11 mouse cellular contexts compared by ENCODE assay signal in genomic region chr11:7144369-7144768, GRCm38 (mm10). TPM values are rescaled to one million over a fixed set of nuclear protein-coding genes. Genes with fewer than 3 reads are reported as not detected.
DNase-seq lines count a peak whose midpoint lies in the region; ATAC-seq lines count a peak whose summit lies in the region.
"Had no signal": no experiment of that assay in that cellular context is flagged by ENCODE, and none has a peak within 500 bp of the region (broad histone marks: within the 10 kb centered on the region; RNA-seq: fewer than 3 reads in every experiment).

No protein-coding gene starts in this region.

- WGBS in midbrain, embryonic 14.5 days = 91% methylated on average over 11 of the region's 11 CpGs
- 89% methylated on average over 11 of the region's 11 CpGs for WGBS in midbrain, embryonic 10.5 days
- WGBS in forebrain, embryonic 14.5 days = 88% methylated on average over 11 of the region's 11 CpGs

- no peak overlapping the region for H3K27ac ChIP-seq in midbrain, embryonic 14.5 days (replicated peaks; ENCODE audit: low read depth, low read length)
- no peak overlapping the region for H3K27ac ChIP-seq in midbrain, embryonic 10.5 days (replicated peaks)
- no peak overlapping the region for H3K27ac ChIP-seq in forebrain, embryonic 14.5 days (ENCODE audit: low read depth, low read length)
- H3K27ac ChIP-seq: hindbrain, embryonic 12.5 days had no signal

- no peak overlapping the region for H3K4me3 ChIP-seq in midbrain, embryonic 14.5 days (replicated peaks; ENCODE audit: low read depth, low read length)
- H3K4me3 ChIP-seq in midbrain, embryonic 10.5 days = no peak overlapping the region
- H3K4me3 ChIP-seq in forebrain, embryonic 14.5 days (ENCODE audit: low read depth, low read length) = no peak overlapping the region
- H3K4me3 ChIP-seq: hindbrain, embryonic 12.5 days had no signal

- no peaks in the 10 kb centered on the region for H3K9me3 ChIP-seq in midbrain, embryonic 14.5 days (ENCODE audit: control insufficient read depth, low read length)
- H3K9me3 ChIP-seq in midbrain, embryonic 10.5 days (replicated peaks) = no peaks in the 10 kb centered on the region
- H3K9me3 ChIP-seq in forebrain, embryonic 14.5 days (replicated peaks; ENCODE audit: control insufficient read depth, low read length) = no peaks in the 10 kb centered on the region
- H3K9me3 ChIP-seq: hindbrain, embryonic 12.5 days had no signal

- no peak overlapping the region for H3K9ac ChIP-seq in midbrain, embryonic 14.5 days (replicated peaks; ENCODE audit: low read length)
- H3K9ac ChIP-seq in forebrain, embryonic 14.5 days (ENCODE audit: low read length) = no peak overlapping the region
- H3K9ac ChIP-seq: hindbrain, embryonic 12.5 days had no signal

- no peaks in the 10 kb centered on the region for H3K27me3 ChIP-seq in midbrain, embryonic 14.5 days (ENCODE audit: control insufficient read depth, insufficient read depth, low read length)
- no peaks in the 10 kb centered on the region for H3K27me3 ChIP-seq in midbrain, embryonic 10.5 days (ENCODE audit: low read depth, poor library complexity, severe bottlenecking)
- no peaks in the 10 kb centered on the region for H3K27me3 ChIP-seq in forebrain, embryonic 14.5 days (replicated peaks; ENCODE audit: control insufficient read depth, insufficient read depth, low read length)
- H3K27me3 ChIP-seq: hindbrain, embryonic 12.5 days had no signal

- H3K4me1 ChIP-seq in midbrain, embryonic 14.5 days (ENCODE audit: control insufficient read depth, insufficient read depth, low read length) = no peaks in the 10 kb centered on the region
- H3K4me1 ChIP-seq in midbrain, embryonic 10.5 days = no peaks in the 10 kb centered on the region
- H3K4me1 ChIP-seq in forebrain, embryonic 14.5 days (ENCODE audit: control insufficient read depth, insufficient read depth, low read length) = no peaks in the 10 kb centered on the region

- no peak overlapping the region for H3K4me2 ChIP-seq in midbrain, embryonic 14.5 days (ENCODE audit: low read length)
- H3K4me2 ChIP-seq in forebrain, embryonic 14.5 days (ENCODE audit: low read length) = no peak overlapping the region
- H3K4me2 ChIP-seq: hindbrain, embryonic 12.5 days had no signal

- DNase-seq in adrenal gland, postnatal 10 days = peak; percentile 32
- DNase-seq in adrenal gland, postnatal 14 days = no peak
- DNase-seq in midbrain, embryonic 14.5 days = peak; percentile 8
- DNase-seq in midbrain, embryonic 10.5 days (ENCODE audit: low spot score) = no peak
- peak; percentile 58 to 85 for DNase-seq in kidney, postnatal 36 days
- DNase-seq in thymus, postnatal 4 days = peak; percentile 67
- DNase-seq in forebrain, embryonic 14.5 days (ENCODE audit: low spot score) = no peak

- peaks cover 3% of the 10 kb centered on the region; the same call in 1 of the 2 replicates for H3K36me3 ChIP-seq in midbrain, embryonic 14.5 days (ENCODE audit: control insufficient read depth, insufficient read depth, low read length)
- H3K36me3 ChIP-seq in midbrain, embryonic 10.5 days = peaks cover 8% of the 10 kb centered on the region
- no peaks in the 10 kb centered on the region for H3K36me3 ChIP-seq in forebrain, embryonic 14.5 days (ENCODE audit: control insufficient read depth, insufficient read depth, low read length)

- no peak for ATAC-seq in midbrain, embryonic 14.5 days (ENCODE audit: low FRiP score, low TSS enrichment)
- no peak for ATAC-seq in forebrain, embryonic 14.5 days
- ATAC-seq in activated CD4-positive, CD25-positive, alpha-beta regulatory T cell, adult 4 months = no peak

RNA-seq across cellular contexts. Expression of gene Gm11985, which starts 44.0 kb away (rescaled TPM):
- total RNA-seq in adrenal gland, postnatal 10 days (2021) = not detected
- not detected in 2 replicates for total RNA-seq in adrenal gland, postnatal 14 days (2021)
- polyA plus RNA-seq in midbrain, embryonic 14.5 days (2014; fragmentation: Nextera tagmentation; extraction: Ambion mirVana) = not detected in 2 replicates
- polyA plus RNA-seq in midbrain, embryonic 10.5 days (2016; fragmentation: Nextera tagmentation; extraction: Ambion mirVana) = not detected in 2 replicates
- not detected in 2 replicates for polyA plus RNA-seq in forebrain, embryonic 14.5 days (2014; fragmentation: Nextera tagmentation; extraction: Ambion mirVana)
- not detected for polyA plus RNA-seq in activated CD4-positive, CD25-positive, alpha-beta regulatory T cell, adult 4 months (2017; shearing (Covaris generic))
- polyA plus RNA-seq: C2C12; hindbrain, embryonic 12.5 days; small intestine, adult 2 months had no signal

RNA-seq across cellular contexts. Expression of gene Igfbp1, which starts 53.2 kb away (rescaled TPM):
- total RNA-seq in adrenal gland, postnatal 10 days (2021) = 100 to 1,000 TPM; 133 to 360 TPM
- 3.5 and 20.9 TPM in 2 replicates for total RNA-seq in adrenal gland, postnatal 14 days (2021)
- polyA plus RNA-seq in midbrain, embryonic 14.5 days (2014; fragmentation: Nextera tagmentation; extraction: Ambion mirVana) = 0.13 TPM in 2 replicates
- 0.22 and 0.25 TPM in 2 replicates for polyA plus RNA-seq in midbrain, embryonic 10.5 days (2016; fragmentation: Nextera tagmentation; extraction: Ambion mirVana)
- polyA plus RNA-seq in forebrain, embryonic 14.5 days (2014; fragmentation: Nextera tagmentation; extraction: Ambion mirVana) = 0.14 and 0.19 TPM in 2 replicates
- polyA plus RNA-seq in activated CD4-positive, CD25-positive, alpha-beta regulatory T cell, adult 4 months (2017; shearing (Covaris generic)) = not detected
- polyA plus RNA-seq: C2C12 had no signal

Comparison
In these comparisons a context has a peak if more than half of its experiments do, and no peak if none do; other contexts are left out.
1. DNase-seq: peak in adrenal gland, postnatal 10 days (single experiment), midbrain, embryonic 14.5 days (single experiment), kidney, postnatal 36 days (2 of 2) and thymus, postnatal 4 days (single experiment); none in adrenal gland, postnatal 14 days (single experiment), midbrain, embryonic 10.5 days (single experiment) and forebrain, embryonic 14.5 days (single experiment).